Mouse (Mus musculus): ENCODE measurements around the gene Rrnad1. TPM values are rescaled to one million over a fixed set of nuclear protein-coding genes. Genes with fewer than 3 reads are reported as not detected.

The Rrnad1 gene
- polyA plus RNA-seq, 1 experiment: 27.7 TPM

DNA sequence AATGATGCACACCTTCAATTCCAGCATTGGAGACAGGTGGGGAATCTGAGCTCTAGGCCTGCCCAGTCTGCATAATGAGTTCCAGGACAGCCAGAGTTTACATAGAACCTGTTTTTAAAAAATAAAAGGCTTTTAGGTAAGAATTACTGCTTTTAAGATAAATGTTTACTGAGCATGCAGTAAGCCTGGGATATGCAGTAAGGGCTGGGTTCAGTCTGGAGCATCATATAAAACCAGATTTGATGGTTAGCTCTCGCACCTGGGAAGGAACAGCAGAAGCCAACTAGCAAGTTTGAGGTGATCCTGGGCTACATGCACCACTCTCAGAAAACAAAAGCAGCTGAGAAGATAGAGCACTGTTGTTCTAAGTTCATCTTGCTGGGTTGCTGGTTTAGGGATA is 12.0 kb downstream of the Rrnad1 start:
- H3K4me1 ChIP-seq (ENCODE audit: control insufficient read depth, insufficient read depth, low read length): no peaks in the 10 kb centered on the region; the same call in 1 of the 2 replicates

DNA sequence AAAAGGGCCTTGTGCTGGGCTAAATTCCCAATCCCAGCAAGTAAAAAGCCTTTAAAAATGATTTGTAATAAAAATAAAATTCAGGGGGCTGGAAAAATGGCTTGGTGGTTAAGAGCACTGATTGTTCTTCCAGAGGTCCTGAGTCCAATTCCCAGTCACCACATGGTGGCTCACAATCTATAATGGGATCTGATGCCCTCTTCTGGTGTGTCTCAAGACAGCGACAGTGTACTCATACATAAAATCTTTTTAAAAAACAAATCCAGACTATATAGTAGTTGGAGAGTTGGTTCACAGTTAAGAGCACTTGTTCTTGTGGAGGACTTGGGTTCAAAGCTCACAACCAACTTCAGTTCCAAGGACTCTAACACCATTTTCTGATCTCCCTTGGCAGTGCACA is 13.5 kb downstream of the Rrnad1 start:
- no peaks in the 10 kb centered on the region; the same call in 1 of the 2 replicates for H3K4me1 ChIP-seq (ENCODE audit: control insufficient read depth, insufficient read depth, low read length)
- no peak for TF ChIP-seq POLR2A (IDR thresholded peaks at IDR 0.05; ENCODE audit: borderline replicate concordance, control insufficient read depth, low read depth, low read length)
- no peak for TF ChIP-seq CTCF (IDR thresholded peaks at IDR 0.05; ENCODE audit: control insufficient read depth, insufficient read depth, low read length)
- WGBS: 87% methylated on average over 1 of the region's 1 CpGs

More for the DNA sequence above, 12.0 kb downstream of the Rrnad1 start:
- 90% methylated on average over 1 of the region's 1 CpGs for WGBS
- H3K4me3 ChIP-seq (replicated peaks; ENCODE audit: control insufficient read depth, low read depth, low read length): no peak overlapping the region
- TF ChIP-seq CTCF (IDR thresholded peaks at IDR 0.05; ENCODE audit: control insufficient read depth, insufficient read depth, low read length) (no peak), POLR2A (IDR thresholded peaks at IDR 0.05; ENCODE audit: borderline replicate concordance, control insufficient read depth, low read depth, low read length) (no peak)
- no peak overlapping the region for H3K27ac ChIP-seq (ENCODE audit: control insufficient read depth, insufficient read depth, low read depth, low read length, poor library complexity)

DNA sequence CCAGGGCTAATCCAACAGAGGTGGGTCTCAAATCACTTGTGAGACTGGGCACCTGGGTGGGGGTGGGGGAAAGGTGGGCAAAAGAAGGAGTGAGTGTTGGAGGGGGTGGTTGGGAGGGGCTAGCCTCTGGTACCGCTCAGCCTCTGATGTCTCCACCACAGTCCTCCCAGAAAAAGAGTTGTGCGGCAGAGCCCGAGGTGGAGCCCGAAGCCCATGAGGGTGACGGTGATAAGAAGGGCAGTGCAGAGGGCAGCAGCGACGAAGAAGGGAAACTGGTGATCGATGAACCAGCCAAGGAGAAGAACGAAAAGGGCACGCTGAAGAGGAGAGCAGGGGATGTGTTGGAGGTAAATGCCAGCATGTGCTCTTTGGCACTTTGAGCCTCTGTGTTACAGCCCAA is 16.6 kb downstream of the Rrnad1 start:
- WGBS: 80% methylated on average over 10 of the region's 10 CpGs
- Histone ChIP-seq H3K27ac (ENCODE audit: control insufficient read depth, insufficient read depth, low read depth, low read length, poor library complexity) (no peak overlapping the region), H3K4me3 (replicated peaks; ENCODE audit: control insufficient read depth, low read depth, low read length) (no peak overlapping the region), H3K4me1 (ENCODE audit: control insufficient read depth, insufficient read depth, low read length) (peaks cover 4% of the 10 kb centered on the region)
- no peak for TF ChIP-seq CTCF (IDR thresholded peaks at IDR 0.05; ENCODE audit: control insufficient read depth, insufficient read depth, low read length)
- no peak for TF ChIP-seq POLR2A (IDR thresholded peaks at IDR 0.05; ENCODE audit: borderline replicate concordance, control insufficient read depth, low read depth, low read length)

More for the DNA sequence above, 13.5 kb downstream of the Rrnad1 start:
- Histone ChIP-seq H3K27ac (ENCODE audit: control insufficient read depth, insufficient read depth, low read depth, low read length, poor library complexity) (no peak overlapping the region), H3K4me3 (replicated peaks; ENCODE audit: control insufficient read depth, low read depth, low read length) (no peak overlapping the region)

DNA sequence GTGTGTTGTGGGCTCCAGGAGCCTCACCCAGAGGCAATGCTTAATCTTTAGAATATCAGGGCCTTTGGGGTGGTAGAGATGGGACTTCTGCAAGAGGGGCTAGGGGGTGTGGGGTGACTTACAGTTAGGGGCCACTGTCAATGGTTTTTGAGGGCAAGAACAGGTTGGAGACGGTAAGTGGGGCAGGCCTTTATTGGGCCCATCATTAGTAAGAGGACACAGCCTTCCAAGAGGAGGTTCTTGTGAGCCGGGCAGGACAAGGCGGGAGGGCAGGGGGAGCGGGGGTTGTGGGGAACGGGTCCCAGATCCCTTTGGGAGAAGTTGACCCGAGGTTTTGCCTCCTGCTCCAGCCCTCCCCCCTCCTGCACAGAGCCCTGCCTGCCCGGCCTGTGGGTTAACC is 17.0 kb downstream of the Rrnad1 start:
- no peak for TF ChIP-seq CTCF (IDR thresholded peaks at IDR 0.05; ENCODE audit: control insufficient read depth, insufficient read depth, low read length)
- no peak for TF ChIP-seq POLR2A (IDR thresholded peaks at IDR 0.05; ENCODE audit: borderline replicate concordance, control insufficient read depth, low read depth, low read length)
- Histone ChIP-seq H3K4me3 (replicated peaks; ENCODE audit: control insufficient read depth, low read depth, low read length) (no peak overlapping the region), H3K4me1 (ENCODE audit: control insufficient read depth, insufficient read depth, low read length) (peaks cover 4% of the 10 kb centered on the region), H3K27ac (ENCODE audit: control insufficient read depth, insufficient read depth, low read depth, low read length, poor library complexity) (no peak overlapping the region)
- 81% methylated on average over 7 of the region's 7 CpGs for WGBS

DNA sequence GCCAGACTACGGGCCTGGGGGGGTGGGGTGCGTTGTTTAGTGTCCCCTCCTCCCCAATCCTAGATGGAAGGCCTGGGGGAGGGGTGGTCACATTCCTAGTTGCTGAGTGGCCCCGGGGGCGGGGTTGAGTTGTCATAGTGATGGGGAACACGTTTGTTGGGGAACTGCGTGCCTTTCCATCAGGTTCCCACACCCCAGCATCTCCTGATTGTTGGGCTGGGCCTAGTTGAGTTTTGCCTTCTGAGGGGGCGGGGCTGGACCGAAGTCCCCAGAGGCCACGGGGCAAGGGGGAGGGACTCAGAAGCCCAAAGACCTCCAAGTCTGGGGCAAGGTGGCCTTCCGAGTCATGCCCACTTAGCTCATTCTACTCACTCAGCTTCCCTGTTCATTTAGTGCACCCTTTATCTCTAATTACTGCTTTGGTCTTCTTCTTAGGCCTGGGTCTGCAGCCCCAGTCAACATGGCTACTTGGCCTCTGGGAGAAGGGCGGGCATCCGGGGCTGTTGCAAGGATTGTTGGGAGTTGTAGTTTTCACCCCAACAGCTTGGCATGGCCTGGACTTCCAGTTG is 19.9 kb downstream of the Rrnad1 start:
- Histone ChIP-seq H3K4me3 (replicated peaks; ENCODE audit: control insufficient read depth, low read depth, low read length) (peak overlapping the region; percentile 55), H3K27ac (ENCODE audit: control insufficient read depth, insufficient read depth, low read depth, low read length, poor library complexity) (no peak overlapping the region), H3K4me1 (ENCODE audit: control insufficient read depth, insufficient read depth, low read length) (peaks cover 4% of the 10 kb centered on the region)
- TF ChIP-seq CTCF (IDR thresholded peaks at IDR 0.05; ENCODE audit: control insufficient read depth, insufficient read depth, low read length) (no peak), POLR2A (IDR thresholded peaks at IDR 0.05; ENCODE audit: borderline replicate concordance, control insufficient read depth, low read depth, low read length) (no peak)
- 17% methylated on average over 12 of the region's 12 CpGs for WGBS

DNA sequence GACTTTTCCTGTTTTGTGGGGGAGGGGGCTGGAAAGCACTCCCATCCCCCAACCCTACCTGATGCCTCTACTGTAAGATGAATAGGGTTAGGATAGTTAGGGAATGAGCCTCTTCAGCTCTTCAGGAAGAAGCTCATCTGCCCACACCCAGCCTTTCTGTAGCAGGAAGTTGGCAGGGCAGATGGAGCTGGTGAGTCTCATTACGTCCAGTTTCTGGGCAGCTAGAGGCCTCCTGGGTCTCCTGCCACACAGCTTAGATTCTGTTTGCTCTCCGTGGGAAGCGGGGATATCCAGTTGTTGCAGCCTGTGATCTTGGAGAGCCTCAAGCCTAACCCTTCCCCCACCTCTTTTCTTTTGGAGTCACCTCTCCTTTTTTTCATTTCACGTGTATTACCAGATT is 20.6 kb downstream of the Rrnad1 start:
- H3K4me1 ChIP-seq (ENCODE audit: control insufficient read depth, insufficient read depth, low read length): peaks cover 4% of the 10 kb centered on the region
- WGBS: 32% methylated on average over 4 of the region's 4 CpGs

DNA sequence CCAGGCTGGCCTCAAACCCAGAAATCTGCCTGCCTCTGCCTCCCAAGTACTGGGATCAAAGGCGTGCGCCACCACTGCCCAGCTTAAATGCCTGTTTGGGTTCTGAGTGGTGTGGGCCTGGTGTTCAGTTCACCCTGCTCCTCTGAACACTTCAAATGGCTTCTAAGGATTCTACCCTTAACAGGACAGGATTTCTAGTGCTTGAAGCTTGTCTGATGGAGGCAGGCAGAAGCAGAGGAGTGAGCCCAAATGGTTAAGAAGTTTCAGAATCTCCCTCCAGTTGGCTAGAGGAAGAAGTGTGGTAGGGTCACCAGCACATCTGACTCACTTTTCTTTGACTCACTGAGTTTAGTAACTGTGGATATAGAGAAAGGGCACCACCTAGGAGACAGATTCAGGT is 21.1 kb downstream of the Rrnad1 start:
- Histone ChIP-seq H3K4me1 (ENCODE audit: control insufficient read depth, insufficient read depth, low read length) (peaks cover 4% of the 10 kb centered on the region), H3K4me3 (replicated peaks; ENCODE audit: control insufficient read depth, low read depth, low read length) (no peak overlapping the region), H3K27ac (ENCODE audit: control insufficient read depth, insufficient read depth, low read depth, low read length, poor library complexity) (peak overlapping the region; percentile 34; the same call in 1 of the 2 replicates)
- no peak for TF ChIP-seq CTCF (IDR thresholded peaks at IDR 0.05; ENCODE audit: control insufficient read depth, insufficient read depth, low read length)
- no peak for TF ChIP-seq POLR2A (IDR thresholded peaks at IDR 0.05; ENCODE audit: borderline replicate concordance, control insufficient read depth, low read depth, low read length)
- WGBS: 80% methylated on average over 2 of the region's 2 CpGs

More for the DNA sequence above, 20.6 kb downstream of the Rrnad1 start:
- Histone ChIP-seq H3K4me3 (replicated peaks; ENCODE audit: control insufficient read depth, low read depth, low read length) (no peak overlapping the region), H3K27ac (ENCODE audit: control insufficient read depth, insufficient read depth, low read depth, low read length, poor library complexity) (peak overlapping the region; percentile 46)
- TF ChIP-seq CTCF (IDR thresholded peaks at IDR 0.05; ENCODE audit: control insufficient read depth, insufficient read depth, low read length): no peak

DNA sequence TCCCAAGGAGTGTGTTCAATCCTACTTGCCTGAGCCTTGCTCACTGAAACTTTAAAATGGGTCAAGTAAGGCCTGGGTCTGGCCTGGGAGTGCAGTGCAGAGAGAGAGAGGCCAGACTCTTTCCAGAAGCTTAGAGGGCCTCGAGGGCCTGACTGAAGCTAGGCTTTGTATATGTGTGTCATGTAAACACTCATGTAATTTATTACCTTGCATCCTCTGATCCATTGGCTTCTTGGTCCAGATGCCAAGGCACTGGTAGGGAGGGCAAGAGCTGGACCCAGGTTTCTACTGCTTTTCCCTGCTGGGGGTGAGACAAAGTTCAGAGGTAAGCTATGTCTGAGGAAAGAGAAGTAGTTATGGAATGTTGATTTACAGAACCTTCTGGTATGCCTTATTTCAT is 22.6 kb downstream of the Rrnad1 start:
- H3K27ac ChIP-seq (ENCODE audit: control insufficient read depth, insufficient read depth, low read depth, low read length, poor library complexity): no peak overlapping the region
- TF ChIP-seq POLR2A (IDR thresholded peaks at IDR 0.05; ENCODE audit: borderline replicate concordance, control insufficient read depth, low read depth, low read length): no peak
- TF ChIP-seq CTCF (IDR thresholded peaks at IDR 0.05; ENCODE audit: control insufficient read depth, insufficient read depth, low read length): no peak
- H3K4me1 ChIP-seq (ENCODE audit: control insufficient read depth, insufficient read depth, low read length): peaks cover 4% of the 10 kb centered on the region
- peak overlapping the region; percentile 83 for H3K4me3 ChIP-seq (replicated peaks; ENCODE audit: control insufficient read depth, low read depth, low read length)
- WGBS: 8% methylated on average over 1 of the region's 1 CpGs
